Mouse (Mus musculus): ENCODE results near the gene Gm10447.

DNA sequence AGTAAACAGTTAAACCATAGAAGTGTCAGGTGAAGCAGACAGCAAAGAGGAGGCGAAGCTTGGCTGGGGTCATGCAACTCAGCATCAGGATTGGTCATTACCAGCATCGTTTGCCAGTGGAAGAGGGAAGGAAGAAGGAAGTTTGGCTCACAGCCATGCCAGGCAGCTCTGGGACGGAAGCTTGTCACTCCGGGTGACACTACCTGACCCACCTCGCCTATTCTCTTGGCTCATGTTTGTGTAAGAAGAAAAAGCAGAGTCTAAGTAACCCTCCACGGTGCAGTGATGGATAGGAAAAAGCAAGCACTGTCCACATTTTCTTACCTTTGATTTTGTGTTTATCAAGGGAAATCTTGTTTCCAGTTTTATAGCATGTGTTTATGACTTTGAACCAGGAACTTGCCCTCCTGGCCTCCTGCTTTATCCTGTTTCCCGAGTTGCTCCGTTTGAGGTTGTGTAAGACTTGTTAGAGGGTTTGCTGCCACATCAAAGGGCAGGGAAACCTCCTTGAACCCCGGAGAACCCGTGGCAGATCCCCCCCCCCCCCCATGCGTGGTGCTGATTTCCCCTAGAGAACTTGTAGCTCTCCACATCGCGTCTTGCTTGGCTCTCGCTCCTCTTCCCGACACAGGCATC, 6.7 kb downstream of the Gm10447 start:
- no peak for TF ChIP-seq POLR2A (IDR thresholded peaks at IDR 0.05; ENCODE audit: extremely low read depth, insufficient read depth, low read length)
- no peak for TF ChIP-seq CTCF (IDR thresholded peaks at IDR 0.05; ENCODE audit: extremely low read depth, insufficient read depth, low read length)

Measured in cortical plate, adult 2 months (tissue).